23 mouse cellular contexts compared by ENCODE assay signal in the genomic region with DNA sequence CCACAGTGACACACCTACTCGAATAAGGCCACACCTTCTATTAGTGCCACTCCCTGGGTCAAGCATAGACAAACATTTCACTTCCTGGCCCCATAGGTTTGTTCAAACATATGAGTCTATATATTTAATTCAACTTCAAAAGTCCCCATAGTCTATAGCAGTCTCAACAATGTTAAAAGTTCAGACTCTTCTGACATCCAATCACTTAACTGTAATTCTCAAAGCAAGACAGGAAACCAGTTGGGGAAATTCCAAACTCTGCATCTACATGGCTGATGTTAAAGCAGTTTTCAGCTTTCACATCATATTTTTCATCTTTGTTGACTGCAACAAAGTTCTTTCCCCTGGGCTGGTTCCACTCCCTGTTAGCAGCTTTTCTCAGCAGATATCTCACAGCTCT. TPM values are rescaled to one million over a fixed set of nuclear protein-coding genes. Genes with fewer than 3 reads are reported as not detected.
"Had no signal": no experiment of that assay in that cellular context is flagged by ENCODE, and none has a peak within 500 bp of the region (broad histone marks: within the 10 kb centered on the region; RNA-seq: fewer than 3 reads in every experiment).

No protein-coding gene starts in this region.

- H3K27ac ChIP-seq: lung, embryonic 15.5 days; midbrain, embryonic 10.5 days; midbrain, embryonic 12.5 days; neural tube, embryonic 13.5 days; neural tube, embryonic 15.5 days had no signal

- H3K36me3 ChIP-seq: lung, embryonic 15.5 days; midbrain, embryonic 10.5 days; midbrain, embryonic 12.5 days; neural tube, embryonic 13.5 days; neural tube, embryonic 15.5 days had no signal

- H3K27me3 ChIP-seq: lung, embryonic 15.5 days; midbrain, embryonic 12.5 days; neural tube, embryonic 13.5 days; neural tube, embryonic 15.5 days had no signal

- DNase-seq: liver, postnatal 0 days; lung, adult 2 months; lung, postnatal 4 days; midbrain, embryonic 14.5 days; retina, postnatal 1 day; right cerebral cortex, adult 18-20 months; right cerebral cortex, postnatal 25 days; right cerebral cortex, postnatal 4 days; spleen, adult 18-20 months; thymus, adult 18-20 months; thymus, postnatal 25 days; thymus, postnatal 4 days had no signal

- H3K4me3 ChIP-seq: lung, embryonic 15.5 days; midbrain, embryonic 10.5 days; midbrain, embryonic 12.5 days; myocyte; neural tube, embryonic 13.5 days; neural tube, embryonic 15.5 days had no signal

- ATAC-seq: liver, postnatal 0 days; lung, postnatal 0 days; midbrain, embryonic 16.5 days had no signal

- H3K4me1 ChIP-seq: lung, embryonic 15.5 days; midbrain, embryonic 10.5 days; midbrain, embryonic 12.5 days; neural tube, embryonic 13.5 days; neural tube, embryonic 15.5 days had no signal

RNA-seq across cellular contexts. Expression of gene Areg, which starts 12.8 kb away (rescaled TPM):
- polyA plus RNA-seq: liver, postnatal 0 days; midbrain, embryonic 10.5 days; midbrain, embryonic 12.5 days; midbrain, embryonic 14.5 days had no signal

RNA-seq across cellular contexts. Expression of gene Ereg, which starts 52.2 kb away (rescaled TPM):
- total RNA-seq: megakaryocyte, adult 5-6 weeks; megakaryocyte-erythroid progenitor cell, adult 5-6 weeks had no signal
- polyA plus RNA-seq: midbrain, embryonic 10.5 days; midbrain, embryonic 12.5 days; midbrain, embryonic 14.5 days; midbrain, embryonic 16.5 days; neural tube, embryonic 11.5 days; neural tube, embryonic 13.5 days; neural tube, embryonic 15.5 days had no signal
